Mouse (Mus musculus): ENCODE measurements around the gene Med17. TPM values are rescaled to one million over a fixed set of nuclear protein-coding genes. Genes with fewer than 3 reads are reported as not detected.

Med17 gene
- total RNA-seq, 4 experiments from 2014 or later, result 38.4 to 41.2 (median 39.5) TPM

GRCm38 (mm10) chr9:15289251-15289650 lies 9.5 kb upstream of the Med17 start:
- DNase-seq (ENCODE audit: low spot score in 2 of 2), result no peak

- no peak for DNase-seq (ENCODE audit: low spot score in 2 of 2)
These were observed 8.7 kb upstream of the Med17 start for GRCm38 (mm10) chr9:15288402-15288801.

- DNase-seq (ENCODE audit: low spot score in 2 of 2), result no peak
These were observed 8.1 kb upstream of the Med17 start for GRCm38 (mm10) chr9:15287846-15288245.

- DNase-seq (ENCODE audit: low spot score in 2 of 2), result no peak
These were observed 5.7 kb upstream of the Med17 start for GRCm38 (mm10) chr9:15285443-15285842.

- DNase-seq (ENCODE audit: low spot score in 2 of 2), result no peak
These were observed 754 bp upstream of the Med17 start for GRCm38 (mm10) chr9:15280491-15280879.

GRCm38 (mm10) chr9:15279139-15279648 lies 537 bp downstream of the Med17 start:
- no peak for DNase-seq (ENCODE audit: low spot score in 2 of 2)

- DNase-seq (ENCODE audit: low spot score in 2 of 2), result no peak
These were observed 1.4 kb downstream of the Med17 start for GRCm38 (mm10) chr9:15278343-15278742.

GRCm38 (mm10) chr9:15276855-15277254 lies 2.9 kb downstream of the Med17 start:
- DNase-seq (ENCODE audit: low spot score in 2 of 2), result no peak

- no peak for DNase-seq (ENCODE audit: low spot score in 2 of 2)
These were observed 5.8 kb downstream of the Med17 start for GRCm38 (mm10) chr9:15273981-15274380.

- no peak for DNase-seq (ENCODE audit: low spot score in 2 of 2)
These were observed 16.2 kb downstream of the Med17 start for GRCm38 (mm10) chr9:15263487-15263886.

GRCm38 (mm10) chr9:15261980-15262379 lies 17.8 kb downstream of the Med17 start:
- no peak for DNase-seq (ENCODE audit: low spot score in 2 of 2)

- no peak for DNase-seq (ENCODE audit: low spot score in 2 of 2)
These were observed 23.5 kb downstream of the Med17 start for GRCm38 (mm10) chr9:15256214-15256613.

- no peak for DNase-seq (ENCODE audit: low spot score in 2 of 2)
These were observed 25.2 kb downstream of the Med17 start for GRCm38 (mm10) chr9:15254501-15254900.

- no peak for DNase-seq (ENCODE audit: low spot score in 2 of 2)
These were observed 27.5 kb downstream of the Med17 start for GRCm38 (mm10) chr9:15252196-15252595.

- no peak for DNase-seq (ENCODE audit: low spot score in 2 of 2)
These were observed 29.4 kb downstream of the Med17 start for GRCm38 (mm10) chr9:15250376-15250775.

GRCm38 (mm10) chr9:15245319-15246075 lies 34.2 kb downstream of the Med17 start:
- no peak for DNase-seq (ENCODE audit: low spot score in 2 of 2)

- no peak for DNase-seq (ENCODE audit: low spot score in 2 of 2)
These were observed 37.6 kb downstream of the Med17 start for GRCm38 (mm10) chr9:15242130-15242529.

GRCm38 (mm10) chr9:15241596-15241939 lies 38.2 kb downstream of the Med17 start:
- DNase-seq (ENCODE audit: low spot score in 2 of 2), result no peak

- no peak for DNase-seq (ENCODE audit: low spot score in 2 of 2)
These were observed 38.7 kb downstream of the Med17 start for GRCm38 (mm10) chr9:15240863-15241595.

- no peak for DNase-seq (ENCODE audit: low spot score in 2 of 2)
These were observed 39.7 kb downstream of the Med17 start for GRCm38 (mm10) chr9:15240006-15240405.

- DNase-seq (ENCODE audit: low spot score in 2 of 2), result peak in 1 of 2 experiments; percentile 25
These were observed 40.4 kb downstream of the Med17 start, which contains the start of gene Vstm5 for GRCm38 (mm10) chr9:15239042-15239925. Gene Vstm5, plus strand, starts transcription at chr9:15239045.
